Mouse (Mus musculus): ENCODE measurements around the gene Serpine3. TPM values are rescaled to one million over a fixed set of nuclear protein-coding genes. Genes with fewer than 3 reads are reported as not detected.

Serpine3 gene
- polyA plus RNA-seq (2012; rRNA removed): not detected in 2 replicates
- not detected in 2 replicates for polyA plus RNA-seq (2014; fragmentation: Nextera tagmentation; extraction: Ambion mirVana)

GRCm38 (mm10) chr14:62663367-62663766 is at the start of gene Serpine3:
Serpine3 (plus strand) TSS chr14:62663667.
- WGBS: 76% methylated on average over 8 of the region's 8 CpGs
- no peak for DNase-seq (ENCODE audit: low spot score)

GRCm38 (mm10) chr14:62622393-62622792 is 41.1 kb upstream of the Serpine3 start:
- no peak for DNase-seq (ENCODE audit: low spot score)
- Histone ChIP-seq H3K27me3 (ENCODE audit: control insufficient read depth, insufficient read depth, low read length) (no peaks in the 10 kb centered on the region), H3K4me3 (replicated peaks; ENCODE audit: low read length) (no peak overlapping the region), H3K4me2 (replicated peaks; ENCODE audit: low read depth, low read length, severe bottlenecking) (no peak overlapping the region), H3K4me1 (ENCODE audit: control insufficient read depth, insufficient read depth, low read length) (no peaks in the 10 kb centered on the region; the same call in 1 of the 2 replicates), H3K27ac (replicated peaks; ENCODE audit: low read depth, low read length) (no peak overlapping the region), H3K9me3 (ENCODE audit: control insufficient read depth, low read length) (no peaks in the 10 kb centered on the region), H3K9ac (ENCODE audit: low read depth, low read length, severe bottlenecking) (no peak overlapping the region), H3K36me3 (ENCODE audit: control insufficient read depth, insufficient read depth, low read length) (no peaks in the 10 kb centered on the region)
- TF ChIP-seq POLR2A (IDR thresholded peaks at IDR 0.05; ENCODE audit: borderline replicate concordance, extremely low read depth, insufficient read depth, insufficient read length): no peak
- WGBS: 72% methylated on average over 3 of the region's 3 CpGs
- ATAC-seq (ENCODE audit: low FRiP score, low read depth): no peak

More at GRCm38 (mm10) chr14:62663367-62663766, at the start of gene Serpine3:
- TF ChIP-seq POLR2A (IDR thresholded peaks at IDR 0.05; ENCODE audit: borderline replicate concordance, extremely low read depth, insufficient read depth, insufficient read length): no peak
- Histone ChIP-seq H3K4me1 (ENCODE audit: control insufficient read depth, insufficient read depth, low read length) (no peaks in the 10 kb centered on the region), H3K36me3 (ENCODE audit: control insufficient read depth, insufficient read depth, low read length) (no peaks in the 10 kb centered on the region), H3K4me2 (replicated peaks; ENCODE audit: low read depth, low read length, severe bottlenecking) (no peak within 1 kb of the TSS), H3K27ac (replicated peaks; ENCODE audit: low read depth, low read length) (no peak within 1 kb of the TSS), H3K9me3 (ENCODE audit: control insufficient read depth, low read length) (no peaks in the 10 kb centered on the region), H3K4me3 (replicated peaks; ENCODE audit: low read length) (no peak within 1 kb of the TSS), H3K27me3 (ENCODE audit: control insufficient read depth, insufficient read depth, low read length) (no peaks in the 10 kb centered on the region), H3K9ac (ENCODE audit: low read depth, low read length, severe bottlenecking) (no peak within 1 kb of the TSS)
- ATAC-seq (ENCODE audit: low FRiP score, low read depth): no peak

- TF ChIP-seq POLR2A (IDR thresholded peaks at IDR 0.05; ENCODE audit: borderline replicate concordance, extremely low read depth, insufficient read depth, insufficient read length): no peak
- Histone ChIP-seq H3K4me2 (replicated peaks; ENCODE audit: low read depth, low read length, severe bottlenecking) (no peak overlapping the region), H3K4me3 (replicated peaks; ENCODE audit: low read length) (no peak overlapping the region), H3K36me3 (ENCODE audit: control insufficient read depth, insufficient read depth, low read length) (no peaks in the 10 kb centered on the region), H3K27me3 (ENCODE audit: control insufficient read depth, insufficient read depth, low read length) (no peaks in the 10 kb centered on the region), H3K9ac (ENCODE audit: low read depth, low read length, severe bottlenecking) (no peak overlapping the region), H3K9me3 (ENCODE audit: control insufficient read depth, low read length) (no peaks in the 10 kb centered on the region), H3K27ac (replicated peaks; ENCODE audit: low read depth, low read length) (no peak overlapping the region), H3K4me1 (ENCODE audit: control insufficient read depth, insufficient read depth, low read length) (no peaks in the 10 kb centered on the region)
- ATAC-seq (ENCODE audit: low FRiP score, low read depth): no peak
- 82% methylated on average over 5 of the region's 5 CpGs for WGBS
- no peak for DNase-seq (ENCODE audit: low spot score)
These were observed 35.5 kb upstream of the Serpine3 start for GRCm38 (mm10) chr14:62627951-62628350.

- no peaks in the 10 kb centered on the region for H3K9me3 ChIP-seq (ENCODE audit: control insufficient read depth, low read length)
- WGBS: 19% methylated on average over 9 of the region's 9 CpGs
- no peaks in the 10 kb centered on the region for H3K27me3 ChIP-seq (ENCODE audit: control insufficient read depth, insufficient read depth, low read length)
- no peak for TF ChIP-seq POLR2A (IDR thresholded peaks at IDR 0.05; ENCODE audit: borderline replicate concordance, extremely low read depth, insufficient read depth, insufficient read length)
- H3K4me3 ChIP-seq (replicated peaks; ENCODE audit: low read length): no peak overlapping the region
- H3K4me2 ChIP-seq (replicated peaks; ENCODE audit: low read depth, low read length, severe bottlenecking): no peak overlapping the region
- DNase-seq (ENCODE audit: low spot score) (peak; percentile 17), ATAC-seq (ENCODE audit: low FRiP score, low read depth) (peak; percentile 78)
- no peak overlapping the region for H3K9ac ChIP-seq (ENCODE audit: low read depth, low read length, severe bottlenecking)
- H3K27ac ChIP-seq (replicated peaks; ENCODE audit: low read depth, low read length): no peak overlapping the region
- no peaks in the 10 kb centered on the region for H3K36me3 ChIP-seq (ENCODE audit: control insufficient read depth, insufficient read depth, low read length)
- H3K4me1 ChIP-seq (ENCODE audit: control insufficient read depth, insufficient read depth, low read length): no peaks in the 10 kb centered on the region
These were observed 25.8 kb upstream of the Serpine3 start for GRCm38 (mm10) chr14:62637436-62638344.

- 47% methylated on average over 6 of the region's 6 CpGs for WGBS
- Histone ChIP-seq H3K4me1 (ENCODE audit: control insufficient read depth, insufficient read depth, low read length) (no peaks in the 10 kb centered on the region), H3K27me3 (ENCODE audit: control insufficient read depth, insufficient read depth, low read length) (no peaks in the 10 kb centered on the region), H3K4me2 (replicated peaks; ENCODE audit: low read depth, low read length, severe bottlenecking) (no peak overlapping the region), H3K36me3 (ENCODE audit: control insufficient read depth, insufficient read depth, low read length) (no peaks in the 10 kb centered on the region), H3K9me3 (ENCODE audit: control insufficient read depth, low read length) (no peaks in the 10 kb centered on the region), H3K9ac (ENCODE audit: low read depth, low read length, severe bottlenecking) (no peak overlapping the region), H3K4me3 (replicated peaks; ENCODE audit: low read length) (no peak overlapping the region), H3K27ac (replicated peaks; ENCODE audit: low read depth, low read length) (no peak overlapping the region)
- no peak for TF ChIP-seq POLR2A (IDR thresholded peaks at IDR 0.05; ENCODE audit: borderline replicate concordance, extremely low read depth, insufficient read depth, insufficient read length)
- ATAC-seq (ENCODE audit: low FRiP score, low read depth) (0 out of 2 replicates have a peak, but pooled peaks have one; percentile 7), DNase-seq (ENCODE audit: low spot score) (no peak)
These were observed 25.1 kb upstream of the Serpine3 start for GRCm38 (mm10) chr14:62638345-62638702.
